Mouse (Mus musculus): ENCODE results near the gene Atp1b2.

The Atp1b2 gene

GRCm38 (mm10) chr11:69580572-69581146 lies 25.1 kb downstream of the Atp1b2 start:
- intact Hi-C loops (cut with DNase I) = loop anchor here (1.0 kb wide), 1 partner anchor 34 kb away; no protein-coding TSS in a partner anchor

- intact Hi-C loops (cut with DNase I) = loop anchor here (1.0 kb wide), 1 partner anchor 34 kb away; no protein-coding TSS in a partner anchor
Observed at GRCm38 (mm10) chr11:69580091-69580514, 25.6 kb downstream of the Atp1b2 start, which contains the start of the genes Wrap53 and Trp53. Wrap53 (minus strand) TSS chr11:69580255. Trp53 (plus strand) TSS chr11:69580359.

- intact Hi-C loops (cut with DNase I) = loop anchor here (1.0 kb wide), 2 partner anchors 32 to 35 kb away; no protein-coding TSS in a partner anchor
Observed at GRCm38 (mm10) chr11:69579128-69580017, 26.4 kb downstream of the Atp1b2 start.

GRCm38 (mm10) chr11:69578301-69578700 lies 27.4 kb downstream of the Atp1b2 start:
- intact Hi-C loops (cut with DNase I) = no loop called here

- intact Hi-C loops (cut with DNase I) = no loop called here
Observed at GRCm38 (mm10) chr11:69576307-69576706, 29.4 kb downstream of the Atp1b2 start.

- intact Hi-C loops (cut with DNase I) = no loop called here
Observed at GRCm38 (mm10) chr11:69575220-69575619, 30.5 kb downstream of the Atp1b2 start.

- intact Hi-C loops (cut with DNase I) = no loop called here
Observed at GRCm38 (mm10) chr11:69565131-69565530, 40.6 kb downstream of the Atp1b2 start.

GRCm38 (mm10) chr11:69564391-69564790 lies 41.4 kb downstream of the Atp1b2 start:
- intact Hi-C loops (cut with DNase I) = no loop called here

- intact Hi-C loops (cut with DNase I) = no loop called here
Observed at GRCm38 (mm10) chr11:69563373-69563772, 42.4 kb downstream of the Atp1b2 start.

- intact Hi-C loops (cut with DNase I) = no loop called here
Observed at GRCm38 (mm10) chr11:69560896-69561854, 44.6 kb downstream of the Atp1b2 start.

- intact Hi-C loops (cut with DNase I) = no loop called here
Observed at GRCm38 (mm10) chr11:69559851-69560765, 45.6 kb downstream of the Atp1b2 start, which contains the start of gene Efnb3. Efnb3 (minus strand) TSS chr11:69560205.

- intact Hi-C loops (cut with DNase I) = no loop called here
Observed at GRCm38 (mm10) chr11:69559183-69559582, 46.6 kb downstream of the Atp1b2 start.

GRCm38 (mm10) chr11:69558756-69559155 lies 47.0 kb downstream of the Atp1b2 start:
- intact Hi-C loops (cut with DNase I) = no loop called here

GRCm38 (mm10) chr11:69557381-69557958 lies 48.3 kb downstream of the Atp1b2 start:
- intact Hi-C loops (cut with DNase I) = no loop called here

GRCm38 (mm10) chr11:69554539-69555140 lies 51.1 kb downstream of the Atp1b2 start:
- intact Hi-C loops (cut with DNase I) = no loop called here

- intact Hi-C loops (cut with DNase I) = no loop called here
Observed at GRCm38 (mm10) chr11:69553341-69553721, 52.4 kb downstream of the Atp1b2 start.

- intact Hi-C loops (cut with DNase I) = no loop called here
Observed at GRCm38 (mm10) chr11:69552622-69553340, 53.0 kb downstream of the Atp1b2 start.

GRCm38 (mm10) chr11:69551310-69551709 lies 54.4 kb downstream of the Atp1b2 start:
- intact Hi-C loops (cut with DNase I) = no loop called here
